Mouse (Mus musculus) cerebral cortex, adult 2 months (tissue): ENCODE results near the gene Ids.

ENCODE experiments used
- WGBS: fragments of 180-500 bp; shearing (Covaris S2); methylation state at CpG from one replicate; pipeline ENCODE4 v1.1.7; 2018; 5-methylcytosine and 5-hydroxymethylcytosine counted together

The Ids gene

DNA sequence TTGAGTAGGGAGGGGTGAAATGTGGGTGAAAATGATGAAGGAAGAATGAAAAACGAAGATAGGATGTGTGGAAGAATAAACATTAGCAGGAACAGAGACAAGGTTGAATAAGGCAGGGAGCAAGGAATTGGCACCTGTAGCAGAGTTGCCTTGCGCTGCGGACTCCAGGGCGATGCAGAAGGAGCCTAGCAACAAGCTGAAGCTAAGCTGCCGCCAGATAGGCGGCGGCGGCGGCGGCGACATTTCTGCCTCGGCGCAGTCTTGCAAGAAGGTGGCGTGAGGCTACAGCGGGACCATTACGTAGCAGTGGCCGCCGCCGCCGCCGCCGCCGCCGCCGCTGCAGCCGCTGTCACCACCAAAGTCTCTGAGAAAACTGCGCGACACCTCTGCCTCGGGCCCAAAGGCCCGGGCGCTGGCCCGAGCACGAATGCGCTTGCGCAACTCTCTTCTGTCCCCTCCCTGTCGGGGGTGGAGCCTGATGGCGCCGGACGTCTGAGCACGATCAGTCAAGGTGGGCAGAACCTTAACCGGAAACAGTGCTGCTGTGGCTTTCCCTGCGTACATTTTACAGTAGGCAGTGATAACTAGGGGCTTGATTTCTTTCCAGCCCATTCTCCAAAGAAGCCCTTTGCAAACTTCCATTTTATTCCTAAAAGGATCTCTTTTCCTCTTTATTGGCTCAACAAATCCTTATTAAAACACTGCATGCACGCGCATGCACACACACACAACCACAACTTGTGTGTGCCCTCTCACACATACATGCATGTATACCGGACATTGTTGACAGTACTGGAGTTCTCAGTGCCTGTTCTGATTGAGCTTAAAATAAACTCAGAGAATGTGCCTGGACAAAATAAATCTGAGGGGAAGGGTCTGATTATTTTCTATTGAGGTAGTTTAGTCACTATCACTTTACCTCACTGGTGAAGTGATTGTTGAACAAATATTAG is at the start of gene Ids:
Gene Ids (minus strand): TSS at position 424 of the 953 bp plus-strand sequence.
- WGBS = 10% methylated on average over 40 of the region's 45 CpGs

DNA sequence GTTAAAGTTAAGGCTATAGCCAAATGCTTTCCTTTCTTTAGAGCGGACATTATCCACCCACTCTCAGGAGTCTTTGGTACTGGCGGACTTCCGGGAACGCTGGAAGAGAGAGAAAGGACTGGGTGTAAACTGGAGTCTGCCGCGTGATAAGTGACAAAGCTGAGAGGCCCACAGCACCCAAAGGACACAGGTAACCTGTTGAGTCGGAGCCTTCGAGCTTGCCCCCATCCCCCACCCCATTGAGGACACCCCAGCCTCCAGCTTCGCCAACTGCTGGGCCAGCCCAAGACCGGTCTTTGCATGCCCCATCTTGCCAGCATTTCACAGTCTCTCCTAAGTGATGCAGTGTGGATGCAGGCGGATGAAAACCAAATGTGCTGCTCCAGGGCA is 21.1 kb upstream of the Ids start:
- 1% methylated on average over 11 of the region's 11 CpGs for whole genome bisulfite sequencing

DNA sequence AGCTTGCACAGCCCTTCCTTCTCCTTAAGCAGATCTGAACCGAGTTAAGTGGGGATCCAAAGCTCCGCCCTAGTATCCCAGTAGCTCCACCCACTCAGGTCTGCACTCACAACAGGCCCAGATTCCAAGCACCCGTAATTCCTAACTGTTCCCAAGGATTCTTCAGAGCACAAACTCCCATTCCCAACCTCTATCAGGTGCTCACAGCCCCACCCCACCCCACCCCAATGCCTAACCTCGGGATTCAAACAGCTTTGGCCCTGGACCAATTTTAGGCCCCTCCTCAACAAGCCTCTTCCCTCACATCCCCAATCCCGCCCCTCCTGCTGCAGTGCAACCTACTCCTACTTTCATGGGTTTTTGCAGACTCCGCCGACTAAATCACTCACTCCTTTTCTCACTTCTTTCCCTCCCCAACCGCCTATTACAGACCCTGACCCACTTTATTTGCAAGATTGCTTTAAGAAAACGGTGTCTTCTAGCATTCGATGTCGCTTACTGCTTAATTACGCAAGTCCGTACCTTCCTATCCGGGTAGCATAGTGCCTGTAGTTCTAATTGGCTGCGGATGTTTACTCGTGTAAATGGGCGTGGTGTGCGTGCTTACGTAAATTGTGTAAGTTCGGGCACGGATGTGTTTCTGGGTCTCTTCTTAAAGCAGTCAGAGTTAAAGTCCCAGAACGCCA is 20.5 kb upstream of the Ids start, which contains the start of gene 1110012L19Rik:
Gene 1110012L19Rik (plus strand): TSS at position 602 of the 686 bp plus-strand sequence.
- 4% methylated on average over 22 of the region's 22 CpGs for WGBS

DNA sequence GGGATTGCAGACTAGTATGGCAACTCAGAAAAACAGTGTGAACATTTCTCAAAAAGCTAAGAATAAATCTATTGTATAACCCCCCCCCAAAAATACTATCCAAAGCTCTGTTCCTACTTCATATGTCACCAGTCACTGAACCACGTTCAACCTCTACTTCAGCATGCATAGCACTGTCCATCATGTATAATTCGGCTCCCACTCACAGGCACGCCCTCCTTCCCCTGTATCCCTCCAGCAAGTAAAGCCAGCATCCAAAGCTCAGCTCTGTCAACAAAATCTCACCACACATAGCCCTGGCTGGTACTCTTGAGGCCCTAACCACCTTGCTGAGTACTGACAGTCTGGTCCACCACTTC is 20.0 kb upstream of the Ids start:
- 10% methylated on average over 3 of the region's 3 CpGs for WGBS

DNA sequence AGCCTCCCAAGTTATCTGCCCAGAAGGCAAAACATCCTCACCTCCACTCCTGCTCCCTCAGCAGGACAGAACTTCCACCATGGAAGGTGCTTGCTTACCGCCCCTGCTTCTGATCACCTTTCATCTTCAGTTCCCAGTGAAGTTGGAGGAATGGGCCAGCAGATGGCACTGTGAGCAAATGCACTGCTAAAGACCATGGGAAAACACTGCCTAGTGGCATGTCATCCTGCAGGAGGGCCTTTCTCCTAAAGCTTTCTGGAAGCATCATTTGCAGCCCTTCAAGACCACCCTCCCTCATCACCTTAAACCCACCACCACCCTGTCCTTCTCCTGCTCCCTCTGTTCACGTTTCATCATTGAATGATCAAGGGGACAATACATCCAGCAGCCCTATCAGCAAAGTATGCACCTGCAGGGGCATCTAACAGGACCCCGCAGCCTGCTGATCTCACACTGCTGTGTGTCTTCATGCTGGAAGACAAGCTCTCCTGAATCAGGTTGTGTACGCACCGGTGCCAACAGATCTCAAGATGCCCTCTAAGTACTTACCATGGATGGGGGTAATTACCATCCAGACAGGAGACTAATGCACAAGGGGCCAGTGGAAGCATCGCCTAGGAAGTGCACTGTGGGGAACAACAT is 9.7 kb upstream of the Ids start:
- 67% methylated on average over 5 of the region's 6 CpGs for WGBS

DNA sequence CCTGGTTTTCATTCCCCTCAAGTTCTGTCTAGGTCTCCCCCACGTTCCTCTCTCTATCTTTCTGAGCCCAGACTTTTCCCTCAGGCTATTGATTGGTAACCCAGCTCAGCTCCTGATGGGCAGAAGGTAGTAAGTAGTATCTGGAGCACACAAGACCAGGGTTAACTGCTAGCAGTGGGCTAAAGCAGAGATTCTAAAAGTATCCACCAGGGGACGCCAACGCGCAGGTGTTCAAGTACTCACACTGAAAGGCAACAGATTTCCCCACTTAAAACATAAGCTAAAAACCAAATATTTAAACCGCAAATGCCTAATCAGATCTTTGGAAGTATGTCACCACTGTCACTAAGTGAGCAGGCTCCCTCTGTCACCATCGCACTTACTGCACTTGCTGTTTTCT is 4.9 kb upstream of the Ids start:
- 0% methylated on average over 1 of the region's 6 CpGs for WGBS

DNA sequence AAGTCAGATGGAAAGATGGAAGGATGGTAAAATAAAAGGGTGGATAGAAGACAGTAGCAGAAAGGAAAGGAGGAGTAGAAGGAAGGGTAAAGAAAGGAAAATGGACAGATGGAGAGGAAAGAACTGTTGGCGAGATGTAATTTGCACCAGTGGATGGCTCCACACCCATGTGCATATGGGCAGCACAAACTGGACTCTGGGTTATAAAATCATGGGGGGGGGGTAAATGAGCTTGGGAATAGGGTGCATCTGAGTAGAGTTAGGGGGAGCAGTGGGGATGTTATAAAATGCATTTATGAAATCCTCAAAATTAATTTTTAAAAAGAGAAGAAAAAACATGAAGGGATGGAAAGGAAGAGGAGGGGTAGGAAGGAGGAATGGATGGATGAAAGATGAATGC is 682 bp downstream of the Ids start:
- 25% methylated on average over 1 of the region's 1 CpGs for WGBS

DNA sequence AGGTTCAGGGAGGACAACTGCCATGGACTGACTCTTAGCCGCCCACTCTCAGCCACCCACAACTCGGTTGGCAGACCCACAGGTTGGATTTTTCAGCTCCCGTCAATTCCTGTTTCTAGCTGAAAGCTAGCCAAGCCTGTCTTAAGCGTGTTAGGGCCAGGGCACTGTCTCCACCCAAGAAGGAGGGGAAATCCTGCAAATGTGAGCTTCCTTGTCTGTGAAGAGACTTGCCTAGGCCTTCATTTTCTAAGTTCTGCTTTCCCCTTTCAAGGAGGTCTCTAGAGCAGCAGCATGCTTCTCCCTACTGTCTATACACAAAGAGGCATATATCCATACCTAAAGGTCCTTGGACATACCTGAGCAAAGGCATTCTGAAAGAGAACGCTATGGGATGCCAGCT is 1.4 kb downstream of the Ids start:
- 17% methylated on average over 5 of the region's 5 CpGs for WGBS

DNA sequence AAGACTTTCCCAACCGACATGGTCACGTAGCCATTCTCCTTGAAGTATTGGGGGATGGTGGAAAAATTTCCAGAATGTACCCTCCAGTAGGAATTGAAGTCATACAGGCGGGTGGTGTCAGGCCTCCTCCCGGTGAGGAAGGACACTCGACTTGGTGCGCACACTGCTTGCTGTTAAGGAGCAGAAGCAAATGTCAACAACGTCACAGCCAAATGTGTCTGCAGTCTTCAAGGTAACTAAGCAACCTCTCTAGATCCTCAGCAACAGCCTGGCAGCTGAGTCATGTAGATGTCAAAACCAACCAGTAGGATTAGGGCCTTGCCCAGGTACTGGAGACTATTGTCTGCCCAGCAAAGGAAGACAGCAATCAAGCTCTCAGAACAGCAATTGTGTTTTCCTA is 1.9 kb downstream of the Ids start:
- WGBS = 42% methylated on average over 7 of the region's 7 CpGs

DNA sequence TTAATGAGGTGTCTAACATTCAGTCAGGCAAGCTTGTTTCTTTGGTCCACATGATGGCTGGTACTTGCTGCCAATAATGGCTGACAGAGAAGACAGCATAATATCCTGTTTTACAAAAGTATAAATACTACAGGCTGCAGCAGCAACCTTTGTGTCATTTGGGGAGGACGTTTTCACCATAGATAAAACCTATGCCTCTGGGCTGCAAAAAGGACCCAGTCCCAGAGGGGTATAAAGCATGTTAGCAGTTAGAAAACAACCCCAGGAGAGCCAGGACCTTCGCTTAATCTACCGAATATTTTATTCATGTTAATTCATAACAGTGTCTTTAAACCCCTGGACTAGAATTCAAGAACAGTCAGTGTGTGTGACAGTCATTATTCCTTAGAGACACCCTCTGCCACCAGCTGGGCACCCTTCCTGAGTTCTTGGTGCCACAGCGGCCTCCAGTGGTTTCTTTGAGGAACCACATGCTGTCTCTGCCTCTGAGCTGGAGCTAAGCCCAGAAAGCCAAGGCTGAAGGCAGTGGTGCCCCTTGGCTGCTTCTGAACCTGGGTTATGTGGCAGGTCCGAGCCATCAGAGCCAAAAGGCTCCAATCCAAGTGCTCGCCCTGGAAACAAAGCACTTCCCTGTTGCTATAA is 34.6 kb downstream of the Ids start:
- WGBS = 3% methylated on average over 6 of the region's 6 CpGs

DNA sequence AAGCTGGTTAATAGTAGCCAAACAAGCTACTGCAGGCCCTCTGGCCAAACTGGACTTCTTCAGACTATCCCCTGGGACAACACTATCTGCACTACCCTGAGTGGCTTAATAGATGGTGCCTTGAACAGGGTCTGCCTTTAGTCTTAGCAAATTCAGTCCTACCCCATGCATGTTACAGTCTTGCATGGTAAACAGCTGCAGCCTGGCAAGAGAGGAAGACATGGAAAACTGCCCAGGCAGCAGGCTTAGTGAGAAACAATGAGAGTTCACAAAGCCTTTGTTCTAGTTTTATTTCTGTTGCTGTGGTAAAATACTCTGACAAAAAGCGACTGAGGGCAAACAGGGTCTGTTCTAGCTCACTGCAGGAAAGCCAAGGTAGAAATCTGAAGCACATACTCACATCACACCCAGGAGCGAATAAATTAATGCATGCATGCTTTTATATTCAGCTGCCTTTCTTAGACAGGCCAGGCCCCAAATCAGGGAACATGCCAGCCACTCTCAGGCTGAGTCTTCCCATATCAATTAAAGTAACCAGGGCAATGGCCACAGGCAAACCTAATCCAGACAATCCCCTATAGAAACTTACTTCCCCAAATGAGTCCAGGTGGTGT is 36.2 kb downstream of the Ids start:
- 48% methylated on average over 2 of the region's 2 CpGs for WGBS

DNA sequence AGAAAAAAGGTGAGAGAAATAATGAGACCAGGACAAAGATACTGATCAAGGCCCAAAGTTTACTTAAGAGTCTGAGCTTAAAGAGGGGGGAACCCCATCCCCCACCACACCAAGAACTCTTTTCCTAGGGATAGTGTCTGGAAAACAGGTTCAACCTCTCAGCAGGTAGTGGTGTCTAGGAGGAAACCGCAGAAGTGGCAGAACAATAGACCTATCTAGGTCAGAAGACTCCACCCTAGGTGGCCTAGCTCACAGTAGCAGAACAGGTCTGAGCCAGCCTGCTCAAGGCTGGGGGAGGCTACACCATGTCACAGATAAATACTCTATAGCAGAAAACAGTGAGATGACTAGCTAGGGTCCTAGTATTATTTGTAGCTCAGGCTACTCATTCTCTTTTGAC is 37.2 kb downstream of the Ids start:
- 93% methylated on average over 1 of the region's 1 CpGs for WGBS

DNA sequence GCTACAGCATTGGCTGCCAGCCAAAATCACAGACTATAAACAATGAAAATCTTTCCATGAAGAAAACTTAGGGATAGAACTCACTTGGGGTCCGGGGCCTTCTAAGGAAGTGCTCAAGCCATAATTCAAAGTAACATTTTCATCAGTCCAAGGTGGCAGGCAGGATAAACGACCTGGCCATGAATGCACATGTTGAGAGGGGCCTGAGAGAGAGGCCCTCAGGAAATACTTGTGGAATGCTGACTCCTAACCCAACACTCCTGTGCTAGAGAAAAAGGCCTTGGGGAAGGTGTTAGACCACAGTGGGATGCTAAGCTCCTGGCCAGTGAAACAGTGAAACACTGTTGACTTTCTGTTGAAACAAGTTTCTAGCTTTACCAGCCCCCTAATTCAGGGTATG is 45.6 kb downstream of the Ids start:
- WGBS = 32% methylated on average over 2 of the region's 2 CpGs

DNA sequence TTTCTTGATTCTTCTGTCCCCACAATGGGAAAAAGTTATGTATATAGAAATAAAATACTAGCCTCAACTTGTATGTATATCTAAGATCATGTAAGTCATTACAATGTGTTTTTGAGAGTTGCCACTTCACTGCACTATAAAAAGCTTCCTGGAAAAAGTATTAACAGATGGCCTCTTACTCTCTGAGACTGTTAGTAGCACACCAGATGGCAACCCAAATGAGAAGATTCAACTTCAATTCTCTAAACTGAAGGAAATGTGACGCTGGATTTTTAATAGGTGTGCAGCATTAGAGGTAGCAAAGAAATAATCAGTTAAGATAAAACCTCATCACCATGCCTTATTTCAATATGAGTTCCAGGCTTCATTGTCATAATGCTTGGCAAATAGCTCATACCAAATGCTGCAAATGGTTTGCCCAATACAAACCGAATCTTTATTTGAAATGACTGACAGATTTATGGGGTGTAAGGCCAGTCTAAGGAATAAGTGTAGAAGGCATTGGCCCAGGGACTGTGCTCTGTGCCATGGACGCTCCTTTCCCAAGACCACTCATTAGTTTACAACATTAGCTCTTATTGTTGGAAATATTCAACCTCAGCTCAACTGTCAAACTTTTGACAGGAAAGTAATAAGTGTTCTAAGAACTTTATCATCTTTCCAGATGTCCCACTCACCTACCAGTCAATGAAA is 49.8 kb downstream of the Ids start:
- WGBS = 62% methylated on average over 3 of the region's 3 CpGs
